Mouse (Mus musculus) right cerebral cortex, postnatal 4 days (tissue): ENCODE measurements around the gene Col5a1.

Experiments used
- DNase-seq: peaks from one replicate; pipeline ENCODE4 v3.0.0-alpha.2; 2022

Col5a1 gene

DNA sequence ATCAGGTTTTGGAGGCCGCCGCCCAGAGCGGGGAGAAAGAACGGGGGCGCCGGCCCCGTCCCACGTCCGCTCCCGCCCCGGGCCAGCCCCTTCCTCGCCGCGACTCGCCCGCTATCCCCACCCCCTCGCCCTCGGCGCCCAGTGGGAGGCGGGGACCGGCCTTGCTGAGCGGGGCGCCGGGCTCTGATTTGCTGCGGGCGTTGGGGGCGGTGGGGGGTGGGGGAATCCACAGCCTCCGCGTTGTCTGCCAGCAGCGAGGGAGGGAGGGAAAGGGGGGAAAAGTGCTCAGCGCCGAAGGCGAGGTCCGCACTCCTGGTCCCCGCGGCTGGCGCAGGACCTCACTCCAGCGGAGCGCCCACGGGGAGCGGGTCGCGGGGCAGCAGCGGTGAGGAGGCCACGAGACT is at the start of gene Col5a1:
Col5a1 (plus strand) TSS at position 278 of the 404 bp plus-strand sequence.
- DNase-seq: peak; percentile 68

DNA sequence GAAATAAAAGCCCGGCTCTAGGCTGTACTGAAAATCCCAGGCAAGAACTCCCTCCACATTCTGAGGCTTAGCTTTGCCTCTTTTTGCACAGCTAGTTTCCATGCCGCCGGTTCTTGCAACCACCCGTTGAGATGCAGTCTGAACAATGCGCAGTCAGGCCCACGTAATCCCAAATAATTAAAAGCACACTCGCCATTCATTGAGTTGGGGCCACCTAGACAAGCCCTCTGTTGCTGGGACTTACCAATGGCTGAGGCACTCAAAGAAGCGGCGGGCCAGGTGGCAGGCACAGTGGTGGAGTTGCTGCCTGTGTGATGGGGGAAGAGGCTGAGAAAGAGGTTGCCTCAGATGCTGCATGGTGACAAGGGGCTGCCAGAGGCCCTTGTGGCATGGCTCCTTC is 48.1 kb upstream of the Col5a1 start:
- DNase-seq: no peak

DNA sequence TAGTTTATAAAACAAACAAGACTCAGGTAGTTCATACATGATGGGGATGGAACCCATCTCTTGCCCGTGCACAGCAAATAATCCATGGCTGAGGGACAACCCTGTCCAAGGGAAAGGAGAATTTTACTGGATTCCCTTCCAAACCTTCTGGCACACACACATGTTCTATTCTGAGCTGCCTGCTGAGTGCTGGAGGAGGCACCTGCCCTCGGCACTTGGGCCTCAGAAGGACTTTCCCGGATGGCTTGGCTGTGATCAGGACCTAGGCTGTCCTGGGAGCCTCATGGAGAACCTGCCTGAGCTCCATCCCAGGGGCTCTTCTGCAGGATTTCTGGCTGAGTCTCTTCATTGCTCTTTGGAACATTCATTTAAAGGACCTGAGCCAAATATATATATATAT is 45.3 kb upstream of the Col5a1 start:
- DNase-seq: no peak

DNA sequence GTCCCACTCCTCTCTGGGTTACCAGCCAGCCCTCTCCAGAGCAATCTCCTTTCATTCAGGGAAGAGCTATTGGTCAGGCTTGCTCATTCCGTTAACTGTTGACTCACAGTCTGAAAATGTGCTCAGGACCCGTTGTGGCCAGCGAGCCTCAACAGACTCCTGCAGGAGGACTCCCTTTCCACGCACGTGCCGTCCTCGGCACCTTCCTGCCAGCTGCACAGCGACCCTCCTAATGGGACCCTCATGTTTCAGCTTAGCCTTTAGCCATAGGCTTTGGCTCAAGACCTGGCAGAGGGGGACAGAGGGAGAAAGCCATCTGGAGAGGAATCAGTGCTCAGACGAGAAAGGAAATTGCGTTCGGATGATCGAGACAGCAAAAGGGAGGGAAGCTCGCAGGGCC is 43.3 kb upstream of the Col5a1 start:
- DNase-seq: no peak

DNA sequence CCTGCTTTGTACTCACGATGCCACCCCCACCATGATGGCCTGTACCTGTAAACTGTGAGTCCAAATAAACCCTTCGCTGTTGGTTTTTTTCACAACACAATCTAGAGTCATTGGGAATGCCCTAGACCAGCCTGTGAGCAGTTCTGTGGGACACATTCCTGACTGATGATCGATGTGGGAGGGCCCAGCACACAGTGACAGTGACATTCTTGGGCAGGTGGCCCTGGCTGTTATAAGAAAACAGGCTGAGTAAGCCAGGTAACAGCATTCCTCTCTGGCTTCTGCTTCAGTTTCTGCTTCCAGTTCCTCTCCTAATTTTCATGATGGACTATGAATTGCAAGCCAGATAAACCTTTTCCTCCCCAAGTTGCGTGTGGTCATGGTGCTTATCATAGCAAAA is 41.3 kb upstream of the Col5a1 start:
- no peak for DNase-seq

DNA sequence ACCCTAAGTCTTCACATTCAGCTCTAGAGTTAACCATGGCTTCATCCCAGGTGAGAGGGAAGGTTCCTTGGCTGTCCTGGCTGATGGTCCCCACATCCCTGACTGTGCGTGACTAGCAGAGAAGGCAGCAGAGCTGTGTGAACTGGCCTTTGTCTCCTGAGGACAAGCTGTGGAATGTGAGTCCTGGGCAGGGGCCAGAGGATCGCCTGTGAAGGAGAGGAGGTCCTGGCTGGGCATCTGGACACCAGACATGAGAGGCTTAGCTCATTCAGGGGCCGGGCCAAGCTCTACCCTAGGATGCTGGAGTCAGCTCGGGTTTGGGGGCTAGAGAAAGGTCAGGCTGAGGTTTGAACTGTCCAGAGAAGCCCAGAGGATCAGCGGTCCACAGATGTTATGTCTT is 39.2 kb upstream of the Col5a1 start:
- no peak for DNase-seq

DNA sequence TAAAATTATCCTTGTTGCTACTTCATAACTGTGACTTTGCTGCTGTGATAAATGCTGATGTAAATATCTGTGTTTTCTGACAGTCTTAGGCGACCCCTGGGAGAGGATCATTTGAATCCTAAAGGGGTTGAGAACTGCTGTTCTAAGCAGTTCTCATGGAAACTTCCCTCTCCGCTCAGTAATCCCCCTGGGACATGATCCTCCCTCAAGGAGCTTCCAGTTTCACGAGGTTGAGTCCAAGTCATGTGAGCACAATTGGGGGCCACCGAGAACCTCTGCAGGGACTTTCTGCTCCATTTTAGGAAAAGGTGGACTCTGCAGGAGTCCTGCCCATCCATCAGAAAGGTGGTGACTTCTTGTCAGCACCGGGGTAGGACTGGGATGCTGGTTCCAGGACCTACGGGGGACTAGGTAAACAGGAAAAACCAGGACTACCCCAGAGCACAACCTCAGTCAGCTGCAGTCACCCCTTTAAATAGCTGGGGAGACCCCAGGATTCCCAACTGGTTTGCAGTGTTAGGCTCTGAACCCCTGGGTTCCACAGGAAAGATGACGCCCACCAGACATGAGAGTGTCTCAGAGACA is 38.3 kb upstream of the Col5a1 start:
- DNase-seq: no peak

DNA sequence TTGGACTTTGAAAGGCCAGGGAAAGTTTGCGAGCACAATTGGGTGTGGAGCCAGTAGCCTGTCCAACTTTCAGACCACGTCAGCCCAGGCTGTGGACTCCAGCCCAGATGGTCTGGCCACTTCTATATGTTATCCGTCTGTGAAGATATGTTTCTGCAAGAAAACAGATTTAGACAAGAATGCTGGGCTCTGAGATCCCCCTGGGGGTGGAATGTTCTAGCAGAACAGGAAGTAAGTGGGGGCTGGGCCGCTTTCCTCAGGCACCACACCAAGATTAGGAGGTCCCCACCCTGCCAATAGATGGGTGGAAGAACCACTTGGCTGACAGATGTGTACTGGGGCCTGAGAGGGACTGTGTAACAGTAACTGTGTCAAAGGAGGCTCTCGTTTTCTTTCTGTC is 37.8 kb upstream of the Col5a1 start:
- DNase-seq: no peak

DNA sequence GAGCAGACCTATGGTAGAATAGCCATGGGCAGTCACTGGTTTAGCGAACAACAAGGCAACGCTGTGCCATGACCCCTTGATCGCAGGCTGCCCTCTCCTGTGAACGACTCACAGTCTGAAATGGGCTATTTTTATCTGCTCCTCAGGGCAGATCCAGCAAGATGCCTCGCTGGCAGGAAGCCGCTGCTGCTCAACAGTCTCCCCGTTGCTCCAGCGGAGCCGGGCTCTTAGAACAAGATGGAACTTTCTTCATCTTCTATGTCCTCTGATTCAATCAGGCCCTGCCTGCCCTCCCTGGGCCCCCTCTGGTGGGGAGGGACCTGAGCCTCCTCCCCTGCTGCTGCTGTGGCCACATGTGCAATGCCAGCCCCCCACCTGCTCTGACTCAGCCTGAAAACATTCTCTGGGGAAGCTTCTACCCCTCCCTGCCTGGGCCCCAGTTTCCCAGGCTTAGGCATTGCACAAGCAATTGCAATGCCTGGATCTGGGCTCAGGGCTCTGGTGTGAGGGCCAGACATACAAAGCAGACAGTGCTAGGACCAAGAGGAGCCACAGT is 27.8 kb upstream of the Col5a1 start:
- DNase-seq: no peak

DNA sequence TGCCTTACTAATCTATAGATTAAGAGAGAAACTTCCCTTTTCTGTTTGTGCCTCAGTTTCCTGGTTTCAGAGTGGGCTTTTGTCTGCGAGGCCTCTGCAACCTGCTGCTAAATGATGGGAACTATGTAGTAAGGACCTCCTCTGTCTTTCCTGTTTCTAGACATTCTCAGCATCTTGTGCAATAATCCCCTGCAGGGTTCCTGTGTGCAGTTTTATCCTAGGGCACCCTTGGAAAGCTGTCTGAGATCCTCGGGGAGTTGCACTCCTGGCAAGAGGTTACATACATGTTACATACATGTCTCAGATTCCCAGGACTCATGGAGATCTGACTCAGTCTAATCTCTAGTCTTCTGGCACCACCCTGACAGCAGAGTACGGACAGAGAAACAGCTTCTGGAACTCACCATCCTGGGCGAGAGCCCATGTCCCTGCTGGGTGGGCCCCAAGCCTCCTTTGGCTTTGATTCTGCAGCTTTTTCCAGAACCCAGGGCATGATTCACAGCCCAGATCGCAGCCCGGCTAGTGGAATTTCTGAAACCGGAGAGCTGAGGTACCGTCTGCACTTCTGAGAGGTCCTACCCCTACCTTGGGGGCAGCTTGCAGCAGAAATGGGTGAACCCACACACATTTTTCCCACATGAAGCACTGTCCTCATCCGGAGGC is 24.5 kb upstream of the Col5a1 start:
- DNase-seq: no peak

DNA sequence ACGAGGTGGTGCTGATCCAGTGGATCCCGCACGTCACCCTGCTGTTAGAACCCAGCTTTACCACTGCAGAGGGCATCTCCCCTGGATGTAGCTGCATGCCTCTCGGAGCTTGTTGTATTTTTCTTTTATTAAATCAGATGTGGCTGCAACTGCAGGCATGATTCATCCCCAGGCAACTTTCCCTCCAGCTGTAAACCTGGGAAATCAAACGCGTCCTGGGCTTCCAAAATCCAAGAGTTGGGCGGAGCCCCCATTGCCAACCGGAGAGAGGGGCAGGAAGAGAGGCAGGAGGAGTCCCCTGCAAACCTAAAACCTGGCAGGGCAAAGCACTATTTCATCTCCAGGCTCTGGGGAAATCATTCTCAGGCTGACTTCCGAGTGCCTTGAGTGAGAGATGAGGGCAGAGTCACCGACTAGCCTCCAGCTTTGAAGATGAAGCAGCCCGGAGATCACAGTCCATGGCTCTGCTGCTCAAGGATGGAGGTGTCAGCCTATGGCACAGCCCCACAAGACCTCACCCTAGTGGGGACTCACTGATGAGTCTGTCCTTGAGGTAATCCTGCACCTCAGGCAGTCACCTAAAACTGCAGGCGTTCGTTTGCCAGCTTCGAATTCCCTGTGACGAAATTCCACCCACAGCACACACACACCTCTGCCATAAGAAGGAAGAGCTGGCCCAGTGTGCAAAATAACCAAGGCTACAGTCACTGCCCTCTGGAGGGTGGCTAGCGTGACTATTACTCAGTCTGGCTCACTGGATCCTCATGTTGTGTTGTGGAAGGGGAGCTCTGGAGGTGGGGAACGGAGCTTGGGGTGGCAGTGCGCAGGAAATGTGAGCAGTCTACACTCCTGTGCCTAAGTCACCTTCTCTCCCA is 21.5 kb upstream of the Col5a1 start:
- DNase-seq: no peak

DNA sequence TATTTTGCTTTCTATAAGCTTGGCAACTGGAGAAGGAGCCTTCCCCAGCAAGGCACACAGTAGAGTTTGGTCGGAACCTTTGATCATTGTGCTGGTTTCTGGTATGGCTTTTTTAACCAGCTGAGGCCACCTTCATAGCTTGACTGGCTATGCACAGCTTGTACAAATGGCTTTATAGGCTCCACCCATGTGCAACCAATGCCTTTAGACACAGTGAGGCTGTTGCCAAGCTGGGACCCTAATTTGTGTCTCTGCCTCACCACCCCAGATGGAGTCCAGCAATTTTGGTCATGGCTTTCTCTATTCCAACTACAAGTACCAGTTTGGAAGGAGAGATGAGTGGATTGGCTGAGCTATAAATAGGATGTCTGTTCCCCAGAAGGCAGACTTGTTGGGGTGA is 15.6 kb upstream of the Col5a1 start:
- no peak for DNase-seq

DNA sequence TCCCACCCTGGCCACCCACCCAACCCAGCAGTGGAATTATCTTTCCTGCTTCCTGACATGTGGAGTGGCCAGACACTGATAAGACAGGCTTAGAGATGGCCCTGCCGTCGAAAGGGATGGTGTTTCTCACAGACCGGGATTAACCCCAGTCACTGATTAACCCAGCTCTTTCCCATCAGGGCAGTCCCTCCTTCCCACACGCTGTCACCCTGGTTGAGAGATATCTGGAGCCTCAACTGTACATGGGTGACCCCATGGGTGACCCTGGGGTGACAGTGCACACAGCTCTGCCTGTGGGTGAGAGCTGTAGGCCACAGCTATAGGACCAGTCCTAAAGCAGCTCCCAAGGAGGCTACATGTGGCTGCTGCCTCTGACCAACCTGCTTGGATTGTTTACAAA is 15.2 kb upstream of the Col5a1 start:
- no peak for DNase-seq

DNA sequence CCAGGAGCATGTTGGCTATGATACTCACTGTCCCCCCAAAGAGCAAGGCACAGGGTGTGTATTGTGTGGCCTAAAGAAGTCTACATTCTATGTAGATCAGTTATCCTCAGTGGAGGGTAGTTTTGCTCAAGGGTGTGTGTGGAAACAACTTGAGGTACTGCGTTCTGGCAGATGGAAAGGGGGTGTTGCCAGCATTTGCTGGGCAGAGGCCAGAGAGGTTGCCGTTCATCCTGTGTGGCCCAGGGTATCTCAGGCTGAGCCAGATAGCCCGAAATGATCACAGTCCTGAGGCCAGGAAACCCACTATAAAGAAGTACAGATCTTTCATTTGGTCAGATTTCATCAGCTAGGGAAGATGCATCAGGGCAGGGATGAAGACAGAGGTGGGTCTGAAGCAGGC is 13.9 kb upstream of the Col5a1 start:
- DNase-seq: no peak

DNA sequence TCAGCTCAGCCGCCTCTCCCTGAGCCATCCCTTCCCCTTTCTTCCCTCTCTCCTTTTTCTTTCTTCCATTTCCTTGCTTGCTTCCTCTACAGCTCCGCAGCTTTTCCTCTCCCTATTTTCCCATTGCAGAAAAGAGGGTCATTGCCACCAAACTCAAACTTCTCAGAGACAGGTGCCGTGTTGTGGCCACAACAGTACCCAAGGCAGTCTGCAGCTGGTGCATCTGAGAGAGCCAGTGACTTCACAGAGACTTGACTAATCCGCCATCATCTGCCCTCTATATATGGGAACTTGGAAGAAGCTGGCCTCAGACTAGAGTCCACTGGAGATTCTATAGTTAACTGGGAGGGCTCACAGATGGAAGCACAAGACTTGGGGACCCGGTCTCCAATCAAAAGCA is 13.2 kb upstream of the Col5a1 start:
- no peak for DNase-seq

DNA sequence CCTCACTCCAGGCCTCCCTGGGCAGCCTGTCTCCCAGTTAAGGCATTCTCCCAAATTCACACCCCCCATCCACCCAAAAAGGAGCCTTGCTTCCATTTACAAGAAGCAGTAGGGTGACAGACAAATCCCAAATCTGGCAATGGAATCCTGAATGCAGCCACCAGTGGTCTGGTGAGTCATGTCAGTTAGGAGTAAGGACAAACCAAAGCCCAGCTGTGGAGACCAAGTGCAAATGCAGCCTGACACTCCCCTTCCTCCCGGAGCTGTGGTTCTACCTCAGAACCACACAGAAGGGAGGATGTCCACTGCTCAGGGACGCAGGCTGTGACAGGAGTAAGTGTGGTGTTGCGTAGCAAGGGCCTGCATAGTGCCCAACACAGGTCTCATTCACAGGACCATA is 11.6 kb upstream of the Col5a1 start:
- DNase-seq: no peak

DNA sequence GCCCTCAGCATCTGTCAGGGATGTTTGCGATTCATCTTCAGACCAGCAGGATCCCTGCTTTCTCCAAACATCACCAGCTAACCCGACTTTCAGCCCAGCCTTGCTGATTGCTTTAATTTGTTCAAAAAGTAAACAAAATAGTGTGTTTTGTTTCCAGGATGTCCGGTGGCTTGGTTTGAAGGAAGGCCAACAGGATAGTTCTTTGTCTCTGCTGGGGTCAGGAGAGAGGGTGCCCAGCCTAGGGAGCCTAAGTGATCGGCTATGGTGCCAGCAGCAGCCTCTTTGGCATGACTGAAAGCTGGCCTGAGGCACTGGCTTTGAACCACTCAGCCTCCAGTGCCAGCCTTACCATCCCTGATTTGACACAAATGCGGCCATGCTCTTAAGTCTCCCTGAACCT is 11.0 kb upstream of the Col5a1 start:
- no peak for DNase-seq

DNA sequence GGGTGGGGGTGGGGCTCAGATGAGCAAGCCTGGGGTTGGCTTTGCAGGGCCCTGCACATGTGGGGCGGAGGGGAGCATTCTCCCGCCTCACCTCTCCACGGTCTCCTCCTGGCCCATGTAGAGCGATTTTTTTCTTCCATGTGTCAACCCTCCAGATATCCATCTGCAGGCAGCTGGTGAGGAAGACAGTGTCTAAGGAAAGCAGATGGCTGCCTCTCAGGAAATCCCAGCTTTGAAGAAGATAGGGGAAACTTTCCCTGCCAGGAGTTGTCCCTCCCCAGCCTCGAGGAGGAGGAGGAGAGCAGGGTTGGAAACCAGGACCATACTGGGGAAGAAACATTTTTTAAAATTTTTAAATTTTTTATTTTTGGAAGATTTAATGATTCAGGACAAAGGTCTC is 10.4 kb upstream of the Col5a1 start:
- no peak for DNase-seq

DNA sequence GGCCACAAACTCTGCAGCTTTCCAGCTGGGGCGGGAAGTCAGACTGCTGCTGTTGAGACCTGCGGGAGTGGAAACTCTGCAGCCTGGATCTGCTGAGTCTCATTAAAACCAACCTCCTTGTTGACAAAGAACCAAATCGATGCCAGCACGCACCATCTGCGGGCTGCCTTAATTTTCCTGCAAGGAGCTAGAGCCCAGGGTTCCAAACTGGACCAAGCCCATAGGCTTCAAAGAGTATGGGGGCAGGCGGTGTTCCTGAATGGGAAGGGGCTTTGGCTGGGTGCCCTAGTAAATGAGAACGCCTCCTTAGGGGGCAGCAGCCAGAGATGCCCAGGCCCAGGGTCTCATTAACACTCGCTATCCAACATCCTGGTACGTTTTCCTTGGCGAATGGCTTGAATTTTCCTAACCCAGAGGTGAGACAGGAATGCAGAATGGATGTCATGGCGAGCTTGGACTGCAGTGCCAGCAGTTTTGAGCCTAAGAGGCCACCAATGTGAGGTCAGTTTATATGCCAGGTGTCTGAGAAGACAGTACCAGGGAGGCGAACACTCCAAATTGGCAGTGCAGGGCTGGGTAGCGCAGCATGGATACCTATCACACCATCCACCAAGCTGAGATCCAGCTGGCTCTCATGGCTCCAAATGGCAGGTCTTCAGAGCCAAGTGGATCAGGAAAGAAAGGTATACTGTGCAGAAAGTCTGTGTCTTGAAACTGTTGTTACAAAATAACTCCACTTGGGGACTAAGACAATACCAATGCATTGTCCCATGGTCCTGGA is 9.3 kb upstream of the Col5a1 start:
- DNase-seq: no peak

DNA sequence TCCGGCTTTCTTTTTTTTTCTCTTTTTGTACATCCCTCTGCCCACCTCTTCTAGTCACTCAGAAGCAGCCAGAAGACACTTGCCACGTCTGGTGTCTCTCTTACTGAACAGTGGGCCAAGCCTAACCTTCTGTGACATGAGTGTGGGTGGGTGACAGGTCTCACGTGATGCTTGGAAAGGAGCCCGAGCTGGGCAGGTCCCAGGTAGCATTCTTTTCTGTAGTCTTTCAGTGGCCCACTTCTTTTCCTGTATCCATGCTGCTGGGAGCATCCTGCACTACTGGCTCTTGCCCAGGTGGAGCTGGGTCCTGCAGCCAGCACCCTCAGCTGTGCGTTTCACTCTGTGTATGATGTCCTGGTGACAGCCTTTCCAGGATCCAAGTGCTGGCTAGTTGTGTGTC is 8.2 kb upstream of the Col5a1 start:
- no peak for DNase-seq

DNA sequence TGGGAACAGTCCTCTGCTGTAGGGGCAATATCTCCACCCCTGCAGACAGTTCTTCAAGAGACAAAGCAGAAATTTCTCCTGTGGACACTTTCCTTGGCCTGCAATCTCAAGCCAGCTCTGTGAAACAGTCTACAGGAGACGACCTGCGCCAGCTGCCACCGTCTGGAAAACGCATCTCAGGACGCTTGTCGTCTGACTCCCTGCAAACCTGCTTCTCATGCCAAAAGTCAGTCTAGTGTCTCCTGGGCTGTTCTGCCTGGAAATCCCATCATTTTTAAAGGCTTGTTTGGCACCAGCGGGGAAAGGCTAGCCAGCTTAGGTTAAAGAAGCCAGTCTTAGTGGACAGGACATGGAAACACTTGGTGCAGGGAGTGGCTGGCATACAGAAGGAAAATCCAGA is 2.9 kb upstream of the Col5a1 start:
- DNase-seq: no peak

DNA sequence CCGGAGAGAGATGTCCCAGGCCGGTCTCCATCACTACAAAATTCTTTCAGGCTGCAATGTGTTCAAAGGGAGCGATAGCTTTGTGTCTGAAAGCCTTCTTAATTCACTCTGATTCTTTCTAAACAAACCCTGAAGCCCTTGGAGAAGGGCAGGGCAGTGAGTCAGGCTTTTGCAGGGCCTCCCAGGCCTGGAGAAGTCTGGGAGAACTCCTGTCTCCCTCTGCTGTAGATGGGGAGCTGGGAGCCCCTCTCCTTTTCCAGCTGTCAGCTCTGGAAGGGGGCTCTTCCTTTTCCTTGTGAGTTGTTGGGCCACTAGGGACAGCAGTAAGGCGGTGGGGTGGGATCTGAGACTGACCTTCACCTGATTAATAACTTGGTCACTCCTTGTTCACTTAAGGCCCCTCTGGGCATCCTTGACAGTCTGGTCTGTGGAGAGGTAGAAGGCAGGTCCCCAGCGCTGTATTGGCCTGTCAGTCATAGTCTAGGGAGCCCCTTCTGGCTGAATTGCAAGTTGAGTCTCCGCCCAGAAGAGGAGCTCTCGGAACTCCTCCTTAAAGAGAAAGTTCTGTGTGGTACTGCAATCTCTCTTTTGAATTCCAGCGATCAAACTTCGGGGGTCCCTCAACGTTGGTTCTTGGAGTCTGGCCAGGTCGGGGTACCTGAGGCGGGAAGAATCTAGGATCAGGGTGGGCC is 623 bp upstream of the Col5a1 start:
- DNase-seq: no peak
